Mouse (Mus musculus) liver, embryonic 12.5 days (tissue): ENCODE results near the gene Rxfp1. TPM values are rescaled to one million over a fixed set of nuclear protein-coding genes. Genes with fewer than 3 reads are reported as not detected.
"Not testable (repeated sequence)": the region's sequence is repeated elsewhere in the genome, so short reads cannot be mapped to it uniquely, and the experiment has no call there.

Source experiments
- ATAC-seq: fragments of 200-750 bp; cut with Nextera tagmentation; 2 replicates; pipeline ENCODE4 v1.8.0; 2017; ENCODE audit warnings: moderate number of reproducible peaks, mild to moderate bottlenecking, moderate library complexity
- H3K27ac ChIP-seq: fragments of 300-500 bp; sonication (generic); 2 replicates; pipeline ENCODE4 v1.5.1; 2016; ENCODE audit warnings: mild to moderate bottlenecking
- H3K27me3 ChIP-seq: fragments of 300-500 bp; sonication (generic); replicated peaks from 2 replicates; pipeline ENCODE4 v1.6.1; 2016; ENCODE audit warnings: mild to moderate bottlenecking, moderate library complexity
- H3K36me3 ChIP-seq: fragments of 300-500 bp; sonication (generic); 2 replicates; pipeline ENCODE4 v1.6.1; 2016; ENCODE audit warnings: mild to moderate bottlenecking, moderate library complexity
- H3K4me1 ChIP-seq: fragments of 300-500 bp; sonication (generic); 2 replicates; pipeline ENCODE4 v1.6.1; 2016
- H3K4me2 ChIP-seq: fragments of 300-500 bp; sonication (generic); 2 replicates; pipeline ENCODE4 v1.6.1; 2016; ENCODE audit warnings: mild to moderate bottlenecking, moderate library complexity
- H3K4me3 ChIP-seq: fragments of 300-500 bp; sonication (generic); 2 replicates; pipeline ENCODE4 v1.5.1; 2016; ENCODE audit warnings: mild to moderate bottlenecking, moderate library complexity
- H3K9ac ChIP-seq: fragments of 300-500 bp; sonication (generic); 2 replicates; pipeline ENCODE4 v1.6.1; 2016; ENCODE audit warnings: mild to moderate bottlenecking, moderate library complexity
- H3K9me3 ChIP-seq: fragments of 300-500 bp; sonication (generic); replicated peaks from 2 replicates; pipeline ENCODE4 v1.6.1; 2016; ENCODE audit warnings: mild to moderate bottlenecking, moderate library complexity
- WGBS: fragments of 180-500 bp; shearing (Covaris S2); methylation state at CpG from one replicate; pipeline ENCODE4 v1.1.7; 2016; ENCODE audit not compliant: insufficient replicate concordance; 5-methylcytosine and 5-hydroxymethylcytosine counted together
- polyA plus RNA-seq: library from polyadenylated mRNA; unstranded; fragments of >200 nt; fragmentation: Nextera tagmentation; extraction: Ambion mirVana; gene quantifications from 2 replicates; pipeline ENCODE4 v1.2.1, GENCODE M21; 2016

Rxfp1 gene
- polyA plus RNA-seq, 1 experiment from 2014 or later = 0.02 TPM

GRCm38 (mm10) chr3:79706436-79706835 lies 31.2 kb downstream of the Rxfp1 start:
- WGBS = 79% methylated on average over 8 of the region's 8 CpGs
- Histone ChIP-seq H3K27me3 (peaks cover 5% of the 10 kb centered on the region), H3K4me2 (no peak overlapping the region), H3K27ac (no peak overlapping the region), H3K4me1 (no peaks in the 10 kb centered on the region; the same call in 1 of the 2 replicates), H3K9ac (no peak overlapping the region), H3K9me3 (no peaks in the 10 kb centered on the region), H3K4me3 (no peak overlapping the region), H3K36me3 (no peaks in the 10 kb centered on the region)
- ATAC-seq = no peak

- Histone ChIP-seq H3K36me3 (no peaks in the 10 kb centered on the region), H3K4me2 (no peak overlapping the region), H3K4me3 (no peak overlapping the region), H3K9me3 (no peaks in the 10 kb centered on the region), H3K9ac (no peak overlapping the region), H3K27me3 (peaks cover 5% of the 10 kb centered on the region), H3K4me1 (no peaks in the 10 kb centered on the region; the same call in 1 of the 2 replicates), H3K27ac (no peak overlapping the region)
- 65% methylated on average over 4 of the region's 4 CpGs for WGBS
- no peak for ATAC-seq
These were observed 34.5 kb downstream of the Rxfp1 start for GRCm38 (mm10) chr3:79703135-79703534.

GRCm38 (mm10) chr3:79691957-79692356 lies 45.7 kb downstream of the Rxfp1 start:
- 66% methylated on average over 2 of the region's 2 CpGs for WGBS

GRCm38 (mm10) chr3:79690111-79690651 lies 47.5 kb downstream of the Rxfp1 start:
- Histone ChIP-seq H3K4me2 (no peak overlapping the region), H3K9ac (no peak overlapping the region)
- no peak for ATAC-seq

More at GRCm38 (mm10) chr3:79691957-79692356, 45.7 kb downstream of the Rxfp1 start:
- Histone ChIP-seq H3K27ac (no peak overlapping the region), H3K9me3 (peaks cover 7% of the 10 kb centered on the region; the same call in 1 of the 2 replicates), H3K4me1 (no peaks in the 10 kb centered on the region), H3K9ac (no peak overlapping the region), H3K27me3 (no peaks in the 10 kb centered on the region), H3K36me3 (no peaks in the 10 kb centered on the region), H3K4me2 (no peak overlapping the region), H3K4me3 (no peak overlapping the region)
- no peak for ATAC-seq

GRCm38 (mm10) chr3:79688101-79688500 lies 49.6 kb downstream of the Rxfp1 start:
- not testable (repeated sequence) for ATAC-seq, H3K9me3 ChIP-seq, H3K36me3 ChIP-seq, H3K9ac ChIP-seq, H3K4me1 ChIP-seq, H3K4me2 ChIP-seq, H3K27me3 ChIP-seq, H3K27ac ChIP-seq, H3K4me3 ChIP-seq
- 70% methylated on average over 4 of the region's 4 CpGs for WGBS

More at GRCm38 (mm10) chr3:79690111-79690651, 47.5 kb downstream of the Rxfp1 start:
- Histone ChIP-seq H3K9me3 (peaks cover 7% of the 10 kb centered on the region; the same call in 1 of the 2 replicates), H3K4me3 (no peak overlapping the region), H3K27ac (no peak overlapping the region), H3K27me3 (no peaks in the 10 kb centered on the region), H3K4me1 (no peaks in the 10 kb centered on the region), H3K36me3 (no peaks in the 10 kb centered on the region)
- 54% methylated on average over 9 of the region's 9 CpGs for WGBS

GRCm38 (mm10) chr3:79683529-79683928 lies 54.2 kb downstream of the Rxfp1 start:
- H3K36me3 ChIP-seq = no peaks in the 10 kb centered on the region
- no peak overlapping the region for H3K4me3 ChIP-seq
- peaks cover 7% of the 10 kb centered on the region; the same call in 1 of the 2 replicates for H3K9me3 ChIP-seq
- H3K9ac ChIP-seq = no peak overlapping the region
- H3K27ac ChIP-seq = no peak overlapping the region
- no peak overlapping the region for H3K4me2 ChIP-seq
- ATAC-seq = no peak
- WGBS = 69% methylated on average over 8 of the region's 8 CpGs
- H3K27me3 ChIP-seq = no peaks in the 10 kb centered on the region
- peaks cover 8% of the 10 kb centered on the region for H3K4me1 ChIP-seq

- no peak overlapping the region for H3K9ac ChIP-seq
- H3K9me3 ChIP-seq = peaks cover 4% of the 10 kb centered on the region; the same call in 1 of the 2 replicates
- H3K4me3 ChIP-seq = no peak overlapping the region
- WGBS = 67% methylated on average over 14 of the region's 14 CpGs
- no peak overlapping the region for H3K4me2 ChIP-seq
- no peaks in the 10 kb centered on the region for H3K27me3 ChIP-seq
- no peak overlapping the region for H3K27ac ChIP-seq
- H3K36me3 ChIP-seq = no peaks in the 10 kb centered on the region
- H3K4me1 ChIP-seq = peaks cover 8% of the 10 kb centered on the region
- no peak for ATAC-seq
These were observed 55.1 kb downstream of the Rxfp1 start for GRCm38 (mm10) chr3:79682351-79683132.

GRCm38 (mm10) chr3:79676411-79676810 lies 61.3 kb downstream of the Rxfp1 start:
- no peaks in the 10 kb centered on the region; the same call in 1 of the 2 replicates for H3K27me3 ChIP-seq
- no peaks in the 10 kb centered on the region for H3K9me3 ChIP-seq
- ATAC-seq = no peak
- H3K27ac ChIP-seq = no peak overlapping the region
- no peaks in the 10 kb centered on the region for H3K36me3 ChIP-seq
- no peak overlapping the region for H3K4me2 ChIP-seq
- H3K4me3 ChIP-seq = no peak overlapping the region
- WGBS = 69% methylated on average over 3 of the region's 3 CpGs
- H3K4me1 ChIP-seq = no peaks in the 10 kb centered on the region
- no peak overlapping the region for H3K9ac ChIP-seq

- no peaks in the 10 kb centered on the region for H3K4me1 ChIP-seq
- H3K36me3 ChIP-seq = no peaks in the 10 kb centered on the region
- ATAC-seq = no peak
- no peaks in the 10 kb centered on the region; the same call in 1 of the 2 replicates for H3K27me3 ChIP-seq
- WGBS = 70% methylated on average over 5 of the region's 5 CpGs
- H3K4me3 ChIP-seq = no peak overlapping the region
- no peak overlapping the region for H3K4me2 ChIP-seq
- H3K9ac ChIP-seq = no peak overlapping the region
- H3K27ac ChIP-seq = no peak overlapping the region
- H3K9me3 ChIP-seq = no peaks in the 10 kb centered on the region
These were observed 63.0 kb downstream of the Rxfp1 start for GRCm38 (mm10) chr3:79674641-79675040.

- Histone ChIP-seq H3K4me1 (no peaks in the 10 kb centered on the region), H3K4me2 (no peak overlapping the region), H3K27ac (no peak overlapping the region), H3K9ac (no peak overlapping the region), H3K36me3 (no peaks in the 10 kb centered on the region), H3K4me3 (no peak overlapping the region), H3K9me3 (no peaks in the 10 kb centered on the region), H3K27me3 (no peaks in the 10 kb centered on the region; the same call in 1 of the 2 replicates)
- ATAC-seq = no peak
- 13% methylated on average over 4 of the region's 4 CpGs for WGBS
These were observed 64.6 kb downstream of the Rxfp1 start for GRCm38 (mm10) chr3:79673082-79673481.

GRCm38 (mm10) chr3:79672188-79672587 lies 65.5 kb downstream of the Rxfp1 start:
- Histone ChIP-seq H3K9me3 (no peaks in the 10 kb centered on the region), H3K4me3 (no peak overlapping the region), H3K27ac (no peak overlapping the region), H3K9ac (no peak overlapping the region), H3K4me1 (no peaks in the 10 kb centered on the region), H3K27me3 (no peaks in the 10 kb centered on the region; the same call in 1 of the 2 replicates), H3K4me2 (no peak overlapping the region), H3K36me3 (no peaks in the 10 kb centered on the region)
- 76% methylated on average over 16 of the region's 16 CpGs for WGBS
- ATAC-seq = no peak

GRCm38 (mm10) chr3:79670556-79670955 lies 67.1 kb downstream of the Rxfp1 start:
- H3K27ac ChIP-seq = no peak overlapping the region
- no peak for ATAC-seq
- H3K9ac ChIP-seq = no peak overlapping the region
- no peaks in the 10 kb centered on the region; the same call in 1 of the 2 replicates for H3K27me3 ChIP-seq
- H3K4me3 ChIP-seq = no peak overlapping the region
- H3K4me2 ChIP-seq = no peak overlapping the region
- H3K36me3 ChIP-seq = no peaks in the 10 kb centered on the region
- H3K9me3 ChIP-seq = no peaks in the 10 kb centered on the region
- 69% methylated on average over 7 of the region's 7 CpGs for WGBS
- no peaks in the 10 kb centered on the region for H3K4me1 ChIP-seq
